Mouse (Mus musculus) kidney, adult 2 months (tissue): ENCODE measurements at regions not wholly inside any gene's neighbourhood (a gene's known extent, or its start where the extent isn't known, plus 50 kb on each side); places are given as distances from the start of the nearest gene placed in this dataset.

Source experiments
- DNase-seq: peaks from one replicate; pipeline ENCODE4 v3.0.0; 2021
- H3K27ac ChIP-seq: fragments of 200-500 bp; 2 replicates; pipeline ENCODE4 v1.5.1; 2012; ENCODE audit warnings: low read depth, low read length, control low read depth, inconsistent platforms; ENCODE audit not compliant: insufficient read depth
- H3K27me3 ChIP-seq: fragments of 200-500 bp; replicated peaks from 2 replicates; pipeline ENCODE4 v1.6.1; 2012; ENCODE audit warnings: mild to moderate bottlenecking, moderate library complexity, low read length, inconsistent platforms; ENCODE audit not compliant: control insufficient read depth, insufficient read depth
- H3K36me3 ChIP-seq: fragments of 200-500 bp; 2 replicates; pipeline ENCODE4 v1.6.1; 2012; ENCODE audit warnings: mild to moderate bottlenecking, moderate library complexity, low read length, inconsistent platforms; ENCODE audit not compliant: control insufficient read depth, insufficient read depth
- H3K4me1 ChIP-seq: fragments of 200-500 bp; 2 replicates; pipeline ENCODE4 v1.6.1; 2011; ENCODE audit warnings: low read length; ENCODE audit not compliant: control insufficient read depth, insufficient read depth
- H3K4me3 ChIP-seq: fragments of 200-500 bp; 2 replicates; pipeline ENCODE4 v1.5.1; 2011; ENCODE audit warnings: mild to moderate bottlenecking, low read depth, low read length, control low read depth; ENCODE audit not compliant: insufficient read depth
- CTCF ChIP-seq: fragments of 200-500 bp; conservative IDR thresholded peaks from 2 replicates; pipeline ENCODE4 v1.5.1; 2011; ENCODE audit warnings: low read depth, mild to moderate bottlenecking, control low read depth, low read length, moderate library complexity, mixed read lengths; ENCODE audit not compliant: insufficient read depth, insufficient read length
- POLR2A ChIP-seq: fragments of 200-500 bp; IDR thresholded peaks from one replicate; pipeline ENCODE4 v1.6.1; 2011; ENCODE audit warnings: low read depth, low read length, control low read depth
- WGBS: fragments of 180-500 bp; shearing (Covaris S2); methylation state at CpG from one replicate; pipeline ENCODE4 v1.1.7; 2018; 5-methylcytosine and 5-hydroxymethylcytosine counted together

- DNase-seq = no peak
- no peak overlapping the region for H3K27ac ChIP-seq
Measured at GRCm38 (mm10) chr6:101075753-101076516, 242.5 kb downstream of the Ppp4r2 start.

GRCm38 (mm10) chr6:101078294-101078693, 244.9 kb downstream of the Ppp4r2 start:
- 47% methylated on average over 5 of the region's 5 CpGs for WGBS
- no peaks in the 10 kb centered on the region for H3K27me3 ChIP-seq
- TF ChIP-seq POLR2A (no peak), CTCF (no peak)
- H3K4me3 ChIP-seq = no peak overlapping the region
- peaks cover 4% of the 10 kb centered on the region; the same call in 1 of the 2 replicates for H3K4me1 ChIP-seq
- no peak overlapping the region for H3K27ac ChIP-seq
- H3K36me3 ChIP-seq = no peaks in the 10 kb centered on the region
- DNase-seq = no peak

More at GRCm38 (mm10) chr6:101075753-101076516, 242.5 kb downstream of the Ppp4r2 start:
- peaks cover 4% of the 10 kb centered on the region; the same call in 1 of the 2 replicates for H3K4me1 ChIP-seq
- TF ChIP-seq CTCF (no peak), POLR2A (no peak)
- WGBS = 88% methylated on average over 8 of the region's 8 CpGs
- H3K4me3 ChIP-seq = no peak overlapping the region
- no peaks in the 10 kb centered on the region for H3K27me3 ChIP-seq
- H3K36me3 ChIP-seq = no peaks in the 10 kb centered on the region

GRCm38 (mm10) chr6:101083676-101084075, 250.3 kb downstream of the Ppp4r2 start:
- no peak for DNase-seq
- WGBS = 37% methylated on average over 7 of the region's 7 CpGs
- TF ChIP-seq CTCF = no peak
- TF ChIP-seq POLR2A = no peak
- H3K27ac ChIP-seq = no peak overlapping the region
- no peak overlapping the region for H3K4me3 ChIP-seq
- no peaks in the 10 kb centered on the region for H3K4me1 ChIP-seq
- no peaks in the 10 kb centered on the region for H3K36me3 ChIP-seq
- no peaks in the 10 kb centered on the region for H3K27me3 ChIP-seq

- Histone ChIP-seq H3K4me3 (no peak overlapping the region), H3K27me3 (no peaks in the 10 kb centered on the region), H3K4me1 (no peaks in the 10 kb centered on the region), H3K36me3 (no peaks in the 10 kb centered on the region), H3K27ac (no peak overlapping the region)
- TF ChIP-seq CTCF (no peak), POLR2A (no peak)
- no peak for DNase-seq
- WGBS = 22% methylated on average over 10 of the region's 10 CpGs
Measured at GRCm38 (mm10) chr6:101092179-101092578, 258.8 kb downstream of the Ppp4r2 start.
